Mouse (Mus musculus): ENCODE results near the gene Zmiz1. TPM values are rescaled to one million over a fixed set of nuclear protein-coding genes. Genes with fewer than 3 reads are reported as not detected.
A peak's percentile ranks its signal among the peaks of the same experiment; 100 is the strongest.

Zmiz1 gene
- polyA plus RNA-seq, 1 experiment from 2014 or later, result 34.2 TPM

DNA sequence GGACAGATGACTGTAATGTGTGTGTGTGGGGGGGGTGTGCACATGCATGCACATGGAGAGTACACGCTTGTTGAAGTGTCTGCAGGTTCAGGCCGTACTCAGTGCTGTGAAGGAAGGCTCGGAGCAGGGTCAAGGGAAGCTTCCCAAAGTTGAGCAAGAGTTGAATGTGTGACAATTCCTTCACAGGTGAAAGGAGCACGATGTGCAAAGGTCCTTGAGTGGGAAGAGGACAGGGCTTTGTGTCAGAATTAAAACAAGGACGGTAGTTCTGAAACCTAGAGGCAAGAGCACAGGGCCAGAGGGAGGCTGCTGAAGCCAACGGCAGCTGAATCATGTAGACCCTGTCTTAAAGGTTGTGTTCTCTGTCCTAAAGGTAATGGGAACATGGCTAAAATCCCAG lies 123.6 kb downstream of the Zmiz1 start:
- H3K27ac ChIP-seq (ENCODE audit: poor library complexity, severe bottlenecking), result no peak overlapping the region
- 93% methylated on average over 6 of the region's 6 CpGs for WGBS
- no peak for ATAC-seq (ENCODE audit: insufficient number of reproducible peaks, low FRiP score)
- no peak overlapping the region for H3K4me2 ChIP-seq
- no peaks in the 10 kb centered on the region for H3K9me3 ChIP-seq (replicated peaks)
- no peak overlapping the region for H3K9ac ChIP-seq
- peaks cover 68% of the 10 kb centered on the region for H3K4me1 ChIP-seq (replicated peaks)
- no peak overlapping the region for H3K4me3 ChIP-seq
- H3K27me3 ChIP-seq (replicated peaks), result no peaks in the 10 kb centered on the region
- H3K36me3 ChIP-seq, result peaks cover 60% of the 10 kb centered on the region

- no peak for ATAC-seq (ENCODE audit: insufficient number of reproducible peaks, low FRiP score)
- no peak overlapping the region for H3K4me2 ChIP-seq
- 81% methylated on average over 10 of the region's 10 CpGs for WGBS
- H3K4me3 ChIP-seq, result no peak overlapping the region
- H3K9me3 ChIP-seq (replicated peaks), result no peaks in the 10 kb centered on the region
- H3K36me3 ChIP-seq, result peaks cover 55% of the 10 kb centered on the region
- peak overlapping the region; percentile 95; the same call in 1 of the 2 replicates for H3K27ac ChIP-seq (ENCODE audit: poor library complexity, severe bottlenecking)
- H3K4me1 ChIP-seq (replicated peaks), result peaks cover 72% of the 10 kb centered on the region
- H3K27me3 ChIP-seq (replicated peaks), result no peaks in the 10 kb centered on the region
- no peak overlapping the region; the same call in 1 of the 2 replicates for H3K9ac ChIP-seq
Observed at GRCm38 (mm10) chr14:25583899-25584298, 124.9 kb downstream of the Zmiz1 start.

DNA sequence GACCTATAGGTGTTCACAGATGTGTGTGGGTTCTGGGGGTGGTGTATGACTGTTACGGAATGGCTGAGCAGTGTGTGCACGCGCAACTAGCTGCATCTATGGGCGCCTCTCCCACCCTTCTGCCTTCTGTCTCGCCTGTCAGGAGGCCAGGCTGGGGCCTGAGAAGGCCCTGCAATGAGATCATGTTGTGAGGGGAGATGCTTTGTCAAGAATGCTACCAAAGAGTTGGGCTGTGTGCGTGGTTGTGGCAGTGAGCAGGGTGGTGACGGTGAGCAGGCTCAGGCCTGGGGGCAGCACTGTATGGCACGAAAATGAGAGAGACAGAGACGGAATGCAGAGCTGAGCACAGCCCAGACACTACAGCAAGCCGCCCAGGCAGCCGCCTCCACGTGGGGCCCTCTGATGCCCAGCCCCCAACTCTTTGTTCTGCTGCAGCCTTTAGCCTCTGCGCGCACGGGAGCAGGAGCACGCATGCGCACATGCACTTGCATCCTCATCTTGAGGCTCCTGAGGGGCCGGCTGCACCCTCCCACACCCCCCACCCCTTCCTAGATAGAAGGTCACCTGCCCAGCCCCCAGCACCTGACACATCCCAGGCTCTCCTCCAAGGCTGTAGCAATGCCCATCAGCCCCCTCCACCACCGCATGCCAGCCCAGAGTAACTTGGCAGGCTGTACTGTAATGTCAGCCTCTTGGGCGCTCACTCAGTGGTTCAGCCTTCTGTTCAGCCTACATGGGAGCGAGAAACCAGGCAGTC lies 126.7 kb downstream of the Zmiz1 start:
- H3K27me3 ChIP-seq (replicated peaks), result no peaks in the 10 kb centered on the region
- peaks cover 44% of the 10 kb centered on the region for H3K36me3 ChIP-seq
- H3K4me2 ChIP-seq, result peak overlapping the region; percentile 26
- H3K4me3 ChIP-seq, result no peak overlapping the region
- H3K27ac ChIP-seq (ENCODE audit: poor library complexity, severe bottlenecking), result peak overlapping the region; percentile 95
- no peaks in the 10 kb centered on the region for H3K9me3 ChIP-seq (replicated peaks)
- peaks cover 76% of the 10 kb centered on the region for H3K4me1 ChIP-seq (replicated peaks)
- peak overlapping the region; percentile 60 for H3K9ac ChIP-seq
- ATAC-seq (ENCODE audit: insufficient number of reproducible peaks, low FRiP score), result peak; percentile 51
- 22% methylated on average over 21 of the region's 21 CpGs for WGBS

DNA sequence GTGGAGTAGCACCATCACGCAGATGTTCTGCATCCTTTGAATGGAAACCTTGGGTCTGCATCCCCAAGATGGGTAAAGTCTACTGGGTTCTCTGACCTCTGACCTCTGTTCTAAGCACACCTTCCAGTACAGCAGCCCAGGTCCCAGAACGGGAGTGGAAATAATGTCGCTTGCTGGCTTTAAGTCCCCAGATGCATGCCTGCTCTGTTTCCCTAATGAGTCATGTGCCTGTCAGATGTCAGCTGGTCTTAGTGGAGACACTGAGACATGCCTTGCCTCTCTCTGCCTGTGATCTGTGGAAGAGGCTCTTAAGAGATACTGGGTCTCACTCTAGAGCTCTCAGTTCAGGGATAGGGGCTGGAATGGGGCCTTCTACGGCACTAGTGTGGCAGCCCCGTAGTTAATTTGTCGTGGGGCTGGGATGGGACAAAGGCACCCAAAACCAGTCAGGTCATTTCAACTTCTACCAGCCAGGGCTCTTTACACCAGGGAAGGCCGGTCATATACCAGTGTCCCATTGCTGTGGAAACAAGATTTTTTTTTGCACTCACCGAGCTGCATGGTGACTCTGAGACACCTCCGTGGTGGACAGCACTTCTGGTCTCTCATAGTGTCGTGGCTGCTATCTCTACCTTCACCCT lies 128.0 kb downstream of the Zmiz1 start:
- ATAC-seq (ENCODE audit: insufficient number of reproducible peaks, low FRiP score), result peak; percentile 34
- H3K9me3 ChIP-seq (replicated peaks), result no peaks in the 10 kb centered on the region
- H3K9ac ChIP-seq, result peak overlapping the region; percentile 60
- H3K36me3 ChIP-seq, result peaks cover 36% of the 10 kb centered on the region
- peak overlapping the region; percentile 36 for H3K4me2 ChIP-seq
- no peak overlapping the region for H3K4me3 ChIP-seq
- 26% methylated on average over 10 of the region's 10 CpGs for WGBS
- no peaks in the 10 kb centered on the region for H3K27me3 ChIP-seq (replicated peaks)
- peaks cover 79% of the 10 kb centered on the region for H3K4me1 ChIP-seq (replicated peaks)
- H3K27ac ChIP-seq (ENCODE audit: poor library complexity, severe bottlenecking), result peak overlapping the region; percentile 95

GRCm38 (mm10) chr14:25587487-25588001 lies 128.6 kb downstream of the Zmiz1 start:
- ATAC-seq (ENCODE audit: insufficient number of reproducible peaks, low FRiP score), result peak; percentile 61; the same call in 1 of the 2 replicates
- Histone ChIP-seq H3K4me2 (peak overlapping the region; percentile 36), H3K36me3 (peaks cover 34% of the 10 kb centered on the region), H3K9me3 (replicated peaks) (no peaks in the 10 kb centered on the region), H3K27ac (ENCODE audit: poor library complexity, severe bottlenecking) (peak overlapping the region; percentile 95), H3K27me3 (replicated peaks) (no peaks in the 10 kb centered on the region), H3K4me3 (no peak overlapping the region), H3K9ac (peak overlapping the region; percentile 60), H3K4me1 (replicated peaks) (peaks cover 85% of the 10 kb centered on the region)
- 10% methylated on average over 6 of the region's 6 CpGs for WGBS

DNA sequence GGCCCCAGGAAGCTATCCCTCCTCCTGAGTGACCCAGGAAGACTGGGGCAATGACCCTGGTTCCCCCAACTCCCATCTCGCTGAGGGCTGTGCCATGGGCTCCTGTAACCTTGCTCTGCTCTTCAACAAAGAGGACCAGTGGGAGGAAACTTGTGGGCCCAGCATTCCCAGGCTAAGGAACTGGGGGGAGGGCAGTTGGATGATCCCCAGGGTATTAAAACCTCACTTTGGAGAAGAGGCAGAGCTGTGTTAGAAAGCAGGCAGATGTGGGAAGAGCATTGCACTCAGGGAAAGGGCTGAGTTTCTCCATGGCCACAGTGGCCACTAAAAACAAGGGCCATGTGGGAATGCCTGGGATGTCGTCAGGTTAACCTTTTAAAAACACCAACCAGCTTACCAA lies 129.2 kb downstream of the Zmiz1 start:
- Histone ChIP-seq H3K27ac (ENCODE audit: poor library complexity, severe bottlenecking) (peak overlapping the region; percentile 95), H3K9me3 (replicated peaks) (no peaks in the 10 kb centered on the region), H3K27me3 (replicated peaks) (no peaks in the 10 kb centered on the region), H3K9ac (peak overlapping the region; percentile 60), H3K4me2 (peak overlapping the region; percentile 36), H3K4me1 (replicated peaks) (peaks cover 91% of the 10 kb centered on the region), H3K4me3 (no peak overlapping the region), H3K36me3 (peaks cover 34% of the 10 kb centered on the region)
- ATAC-seq (ENCODE audit: insufficient number of reproducible peaks, low FRiP score), result no peak
- whole genome bisulfite sequencing, result 37% methylated on average over 2 of the region's 2 CpGs

GRCm38 (mm10) chr14:25588946-25589937 lies 130.3 kb downstream of the Zmiz1 start:
- H3K4me3 ChIP-seq, result no peak overlapping the region
- H3K27ac ChIP-seq (ENCODE audit: poor library complexity, severe bottlenecking), result peak overlapping the region; percentile 95
- no peak overlapping the region for H3K4me2 ChIP-seq
- WGBS, result 55% methylated on average over 16 of the region's 16 CpGs
- ATAC-seq (ENCODE audit: insufficient number of reproducible peaks, low FRiP score), result no peak
- H3K27me3 ChIP-seq (replicated peaks), result no peaks in the 10 kb centered on the region
- no peak overlapping the region for H3K9ac ChIP-seq
- no peaks in the 10 kb centered on the region for H3K9me3 ChIP-seq (replicated peaks)
- H3K4me1 ChIP-seq (replicated peaks), result peaks cover 89% of the 10 kb centered on the region
- H3K36me3 ChIP-seq, result peaks cover 28% of the 10 kb centered on the region

- Histone ChIP-seq H3K4me2 (no peak overlapping the region), H3K4me1 (replicated peaks) (peaks cover 78% of the 10 kb centered on the region), H3K4me3 (no peak overlapping the region), H3K36me3 (peaks cover 24% of the 10 kb centered on the region; the same call in 1 of the 2 replicates), H3K27me3 (replicated peaks) (no peaks in the 10 kb centered on the region), H3K9ac (no peak overlapping the region), H3K27ac (ENCODE audit: poor library complexity, severe bottlenecking) (no peak overlapping the region), H3K9me3 (replicated peaks) (no peaks in the 10 kb centered on the region)
- 73% methylated on average over 5 of the region's 5 CpGs for WGBS
- no peak for ATAC-seq (ENCODE audit: insufficient number of reproducible peaks, low FRiP score)
Observed at GRCm38 (mm10) chr14:25591000-25591399, 132.0 kb downstream of the Zmiz1 start.

- H3K9ac ChIP-seq, result no peak overlapping the region
- H3K4me1 ChIP-seq (replicated peaks), result peaks cover 74% of the 10 kb centered on the region
- peaks cover 28% of the 10 kb centered on the region for H3K36me3 ChIP-seq
- no peak overlapping the region for H3K4me2 ChIP-seq
- no peaks in the 10 kb centered on the region for H3K27me3 ChIP-seq (replicated peaks)
- WGBS, result 95% methylated on average over 1 of the region's 1 CpGs
- H3K9me3 ChIP-seq (replicated peaks), result no peaks in the 10 kb centered on the region
- H3K4me3 ChIP-seq, result no peak overlapping the region
- no peak overlapping the region for H3K27ac ChIP-seq (ENCODE audit: poor library complexity, severe bottlenecking)
- ATAC-seq (ENCODE audit: insufficient number of reproducible peaks, low FRiP score), result no peak
Observed at GRCm38 (mm10) chr14:25591426-25591825, 132.4 kb downstream of the Zmiz1 start.

GRCm38 (mm10) chr14:25592522-25592921 lies 133.5 kb downstream of the Zmiz1 start:
- no peak overlapping the region for H3K4me3 ChIP-seq
- no peaks in the 10 kb centered on the region for H3K27me3 ChIP-seq (replicated peaks)
- H3K27ac ChIP-seq (ENCODE audit: poor library complexity, severe bottlenecking), result no peak overlapping the region
- WGBS, result 49% methylated on average over 6 of the region's 6 CpGs
- peaks cover 63% of the 10 kb centered on the region for H3K4me1 ChIP-seq (replicated peaks)
- H3K9ac ChIP-seq, result no peak overlapping the region
- H3K36me3 ChIP-seq, result peaks cover 37% of the 10 kb centered on the region
- no peak for ATAC-seq (ENCODE audit: insufficient number of reproducible peaks, low FRiP score)
- H3K4me2 ChIP-seq, result no peak overlapping the region
- H3K9me3 ChIP-seq (replicated peaks), result no peaks in the 10 kb centered on the region

Data from heart, embryonic 12.5 days (tissue).